Mouse (Mus musculus) mouse trophoblast stem cell (cell line): ENCODE data around the gene Kat14.

Experiments
- in situ Hi-C, 2 experiments: fragments of 300-500 bp; cut with MseI, MboI; formaldehyde crosslinking; loops; 2 replicates in 1 of 2; 3 replicates in 1 of 2; pipeline ENCODE4 v1.15.1; 2025

Kat14 gene

GRCm38 (mm10) chr2:144452364-144453008, 83.7 kb downstream of the Kat14 start:
- in situ Hi-C loops = loop anchor here in 1 of 2 experiments (5.0 kb wide), 1 partner anchor 100 kb away; no protein-coding TSS in a partner anchor
